Mouse (Mus musculus) myocyte (in vitro differentiated cells): ENCODE measurements around the gene Pcdh18. TPM values are rescaled to one million over a fixed set of nuclear protein-coding genes. Genes with fewer than 3 reads are reported as not detected.

ENCODE experiments used
- H3K27me3 ChIP-seq: one replicate; pipeline ENCODE4 v1.6.1; 2011; ENCODE audit not compliant: control insufficient read depth, insufficient read depth, insufficient read length
- H3K36me3 ChIP-seq: one replicate; pipeline ENCODE4 v1.6.1; 2011; ENCODE audit not compliant: control insufficient read depth, insufficient read depth
- H3K4me2 ChIP-seq: one replicate; pipeline ENCODE4 v1.6.1; 2011; ENCODE audit warnings: low read depth, control low read depth
- H3K4me3 ChIP-seq: one replicate; pipeline ENCODE4 v1.5.1; 2011; ENCODE audit warnings: mild to moderate bottlenecking, control low read depth, moderate library complexity
- H3K79me2 ChIP-seq: one replicate; pipeline ENCODE4 v1.6.1; 2011; ENCODE audit not compliant: control insufficient read depth, insufficient read depth
- H3ac ChIP-seq: one replicate; pipeline ENCODE4 v1.6.1; 2011; ENCODE audit not compliant: control insufficient read depth, insufficient read length
- CEBPB ChIP-seq: IDR thresholded peaks from 2 replicates; pipeline ENCODE4 v1.6.1; 2011; ENCODE audit warnings: mild to moderate bottlenecking, moderate library complexity; ENCODE audit not compliant: poor library complexity, insufficient read depth, severe bottlenecking
- E2F4 ChIP-seq: IDR thresholded peaks from one replicate; pipeline ENCODE4 v1.6.1; 2011; ENCODE audit warnings: mild to moderate bottlenecking, control low read depth, moderate library complexity; ENCODE audit not compliant: insufficient read depth
- MAX ChIP-seq: IDR thresholded peaks from one replicate; pipeline ENCODE4 v1.6.1; 2011; ENCODE audit warnings: low read depth, mild to moderate bottlenecking, control low read depth
- MYOD1 ChIP-seq, 3 experiments: IDR thresholded peaks; one replicate each; pipeline ENCODE4 v1.6.1; 2011; ENCODE audit warnings: control low read depth in 2 of 3, low read depth in 2 of 3, mild to moderate bottlenecking in 2 of 3, moderate library complexity in 1 of 3; ENCODE audit not compliant: insufficient read length in 2 of 3, control insufficient read depth in 1 of 3
- MYOG ChIP-seq, 3 experiments: IDR thresholded peaks; one replicate each; pipeline ENCODE4 v1.6.1; 2011; ENCODE audit warnings: control low read depth in 2 of 3, low read depth in 2 of 3, mild to moderate bottlenecking in 2 of 3; ENCODE audit not compliant: insufficient read length in 2 of 3, control insufficient read depth in 1 of 3, insufficient read depth in 1 of 3
- POLR2A ChIP-seq: IDR thresholded peaks from one replicate; pipeline ENCODE4 v1.6.1; 2011; ENCODE audit warnings: low read depth, mild to moderate bottlenecking, control low read depth, moderate library complexity; ENCODE audit not compliant: insufficient read length
- POLR2AphosphoS2 ChIP-seq: IDR thresholded peaks from one replicate; pipeline ENCODE4 v1.6.1; 2011; ENCODE audit warnings: low read depth, control low read depth; ENCODE audit not compliant: insufficient read length
- REST ChIP-seq: IDR thresholded peaks from one replicate; pipeline ENCODE4 v1.6.1; 2011; ENCODE audit warnings: mild to moderate bottlenecking, control low read depth, moderate library complexity; ENCODE audit not compliant: insufficient read depth, insufficient read length
- SRF ChIP-seq: IDR thresholded peaks from one replicate; pipeline ENCODE4 v1.6.1; 2011; ENCODE audit warnings: low read depth; ENCODE audit not compliant: control insufficient read depth, insufficient read length
- TCF12 ChIP-seq: IDR thresholded peaks from one replicate; pipeline ENCODE4 v1.6.1; 2011; ENCODE audit warnings: mild to moderate bottlenecking, control low read depth; ENCODE audit not compliant: poor library complexity, insufficient read depth, severe bottlenecking
- TCF3 ChIP-seq: IDR thresholded peaks from one replicate; pipeline ENCODE4 v1.6.1; 2011; ENCODE audit warnings: low read depth, control low read depth; ENCODE audit not compliant: insufficient read length
- USF1 ChIP-seq: IDR thresholded peaks from one replicate; pipeline ENCODE4 v1.6.1; 2011; ENCODE audit warnings: low read depth, mild to moderate bottlenecking, control low read depth, moderate library complexity
- polyA plus RNA-seq: library from polyadenylated mRNA; unstranded; fragments of >200 nt; fragmentation: generic; extraction: Trizol; gene quantifications from one replicate; pipeline ENCODE4 v1.2.1, GENCODE M21; 2012; ENCODE audit warnings: missing spikeins

Pcdh18 gene
- 2.7 TPM for polyA plus RNA-seq

DNA sequence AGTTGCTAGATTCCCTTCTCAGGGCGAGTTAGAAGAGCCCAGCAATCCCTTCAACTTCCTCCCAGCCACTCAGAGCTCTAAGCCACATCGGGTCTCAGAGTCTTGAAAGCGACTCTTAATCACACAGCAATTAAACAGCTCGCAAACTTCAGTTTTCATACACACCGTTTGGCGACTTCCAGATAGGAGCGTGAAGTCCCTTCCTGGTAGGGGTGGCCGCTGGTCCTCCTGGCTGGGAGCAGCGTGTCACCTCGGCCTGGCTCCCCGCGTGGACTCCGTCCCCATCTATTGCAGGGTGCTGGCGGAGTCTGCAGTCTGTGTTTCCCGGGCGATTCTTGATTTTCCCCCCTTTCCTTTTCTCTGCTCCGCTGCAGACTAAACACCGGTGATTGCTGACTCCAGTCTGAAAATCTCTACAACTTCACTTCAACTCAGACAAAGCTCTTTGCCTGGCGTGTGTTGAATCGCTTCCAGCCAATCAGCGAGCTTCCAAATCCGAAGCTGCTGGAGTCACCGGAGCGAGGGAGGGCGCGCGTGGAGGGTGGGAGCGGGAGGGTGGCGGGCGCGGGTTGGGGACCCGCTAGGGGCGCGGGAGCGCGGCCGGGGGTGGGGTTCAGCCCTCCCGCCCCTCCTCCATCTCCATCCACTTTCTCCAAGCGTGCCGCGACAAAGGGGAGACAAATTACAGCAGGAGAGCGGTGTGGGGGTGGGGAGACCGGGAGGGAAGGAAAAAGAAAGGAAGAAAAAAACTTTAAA lies at the start of gene Pcdh18:
TSS of gene Pcdh18 (minus strand) at position 456 of the 756 bp plus-strand sequence.
- peak within 1 kb of the TSS; percentile 77 for H3K4me3 ChIP-seq
- peak within 1 kb of the TSS; percentile 86 for H3K4me2 ChIP-seq
- H3K36me3 ChIP-seq = no peaks in the 10 kb centered on the region
- H3K27me3 ChIP-seq = no peaks in the 10 kb centered on the region
- peak within 1 kb of the TSS; percentile 7 for H3ac ChIP-seq
- no peak for TF ChIP-seq MYOD1 (IDR thresholded peaks at IDR 0.05; ENCODE audit: control insufficient read depth in 1 of 3, insufficient read length in 2 of 3, low read depth in 2 of 3)
- TF ChIP-seq USF1 = no peak
- TF ChIP-seq TCF3 = no peak
- no peak for TF ChIP-seq MYOG (IDR thresholded peaks at IDR 0.05; ENCODE audit: control insufficient read depth in 1 of 3, insufficient read depth in 1 of 3, insufficient read length in 2 of 3, low read depth in 2 of 3)
- TF ChIP-seq POLR2AphosphoS2 = no peak
- no peak for TF ChIP-seq CEBPB
- H3K79me2 ChIP-seq = no peaks in the 10 kb centered on the region

DNA sequence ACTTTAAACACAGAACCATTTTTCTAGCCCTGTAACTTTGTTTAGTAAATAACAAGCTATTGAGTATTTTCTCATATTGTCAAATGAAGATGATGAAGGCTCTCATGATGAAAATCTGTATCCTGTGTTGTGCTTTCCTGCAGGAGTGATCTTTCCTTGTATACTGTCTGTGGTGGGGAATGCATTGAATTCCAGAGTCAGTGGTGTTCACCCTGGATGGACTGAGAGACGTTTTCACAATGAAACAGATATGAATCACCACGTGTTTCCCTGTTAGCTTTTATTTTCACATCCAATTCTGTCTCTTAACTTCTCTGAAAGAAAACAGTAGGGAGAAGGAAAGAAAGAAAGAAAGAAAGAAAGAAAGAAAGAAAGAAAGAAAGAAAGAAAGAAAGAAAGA lies 49.7 kb upstream of the Pcdh18 start:
- no peak overlapping the region for H3K4me3 ChIP-seq
- no peaks in the 10 kb centered on the region for H3K36me3 ChIP-seq
- no peaks in the 10 kb centered on the region for H3K79me2 ChIP-seq
- H3K4me2 ChIP-seq = no peak overlapping the region
- TF ChIP-seq MAX = no peak
- TF ChIP-seq USF1 = no peak
- TF ChIP-seq MYOD1 (IDR thresholded peaks at IDR 0.05; ENCODE audit: control insufficient read depth in 1 of 3, insufficient read length in 2 of 3, low read depth in 2 of 3) = no peak
- TF ChIP-seq POLR2A = no peak
- H3ac ChIP-seq = no peak overlapping the region
- H3K27me3 ChIP-seq = no peaks in the 10 kb centered on the region

DNA sequence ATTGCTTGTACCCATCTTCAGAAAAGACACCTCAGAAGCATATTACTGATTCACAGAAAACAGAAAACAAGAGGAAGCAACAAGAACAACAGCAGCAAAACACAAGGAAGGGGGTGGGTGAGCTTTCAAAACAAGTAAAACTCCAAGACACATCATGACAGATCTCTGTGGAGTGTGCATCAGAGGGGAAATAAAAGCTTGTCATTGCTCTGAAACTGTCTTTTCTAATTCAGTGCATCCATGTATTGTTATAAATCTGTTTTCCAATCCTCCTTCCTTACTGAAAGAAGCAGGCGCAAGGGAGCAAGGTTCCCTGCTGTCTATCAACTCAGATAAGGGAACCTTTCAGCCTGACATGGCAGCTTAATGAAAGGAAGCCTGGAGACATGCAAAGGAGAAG lies 48.4 kb upstream of the Pcdh18 start:
- Histone ChIP-seq H3K4me3 (no peak overlapping the region), H3K79me2 (no peaks in the 10 kb centered on the region), H3K27me3 (no peaks in the 10 kb centered on the region), H3K36me3 (no peaks in the 10 kb centered on the region), H3K4me2 (no peak overlapping the region), H3ac (no peak overlapping the region)
- TF ChIP-seq USF1 = no peak

DNA sequence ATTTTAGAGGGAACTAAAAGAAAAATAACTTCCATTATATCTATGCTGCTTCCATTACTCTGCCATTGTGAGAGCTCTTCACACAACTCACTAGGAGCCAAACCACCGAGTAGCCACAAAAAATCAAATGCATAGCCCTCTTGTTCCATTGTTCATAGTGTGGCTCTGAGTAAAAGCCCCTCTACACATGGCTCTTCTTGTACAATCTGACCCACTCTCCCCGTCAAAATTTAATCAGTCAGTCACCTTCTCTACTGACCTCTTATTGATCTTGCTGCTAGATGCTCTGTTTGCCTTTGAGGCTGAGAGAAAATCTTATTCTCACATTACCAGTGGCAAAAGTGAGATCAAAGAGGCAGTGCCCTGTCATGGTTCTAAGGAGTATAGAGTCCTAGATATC lies 31.2 kb upstream of the Pcdh18 start:
- Histone ChIP-seq H3K4me3 (no peak overlapping the region), H3K27me3 (no peaks in the 10 kb centered on the region), H3K36me3 (no peaks in the 10 kb centered on the region), H3K4me2 (no peak overlapping the region), H3ac (no peak overlapping the region), H3K79me2 (no peaks in the 10 kb centered on the region)
- TF ChIP-seq E2F4 = no peak
- no peak for TF ChIP-seq MYOD1 (IDR thresholded peaks at IDR 0.05; ENCODE audit: control insufficient read depth in 1 of 3, insufficient read length in 2 of 3, low read depth in 2 of 3)
- no peak for TF ChIP-seq POLR2A

DNA sequence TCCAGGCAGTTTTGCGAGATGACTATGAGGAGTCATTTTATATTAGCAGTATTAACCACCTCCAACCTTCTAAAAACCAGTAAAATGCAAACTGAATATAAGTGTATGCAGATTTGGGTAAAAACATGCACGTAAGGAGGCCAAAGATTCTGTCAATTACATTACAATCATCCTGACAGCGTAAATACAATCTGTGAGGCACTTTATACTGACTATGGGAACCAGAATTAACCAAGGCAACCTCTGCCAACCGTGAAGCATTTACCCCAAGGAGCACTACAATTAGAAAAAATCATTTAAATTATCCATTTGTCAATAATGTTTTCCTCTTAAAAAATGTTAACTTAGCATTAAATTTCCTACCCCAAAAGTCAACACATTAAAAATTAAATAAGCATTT lies 30.6 kb upstream of the Pcdh18 start:
- Histone ChIP-seq H3K36me3 (no peaks in the 10 kb centered on the region), H3K27me3 (no peaks in the 10 kb centered on the region), H3K4me2 (no peak overlapping the region), H3ac (no peak overlapping the region), H3K4me3 (no peak overlapping the region), H3K79me2 (no peaks in the 10 kb centered on the region)
- TF ChIP-seq MYOD1 (IDR thresholded peaks at IDR 0.05; ENCODE audit: control insufficient read depth in 1 of 3, insufficient read length in 2 of 3, low read depth in 2 of 3) = no peak
- no peak for TF ChIP-seq MYOG (IDR thresholded peaks at IDR 0.05; ENCODE audit: control insufficient read depth in 1 of 3, insufficient read depth in 1 of 3, insufficient read length in 2 of 3, low read depth in 2 of 3)
- TF ChIP-seq USF1 = no peak
- TF ChIP-seq TCF12 = no peak
- TF ChIP-seq SRF = no peak
- TF ChIP-seq POLR2AphosphoS2 = no peak
- no peak for TF ChIP-seq REST
- TF ChIP-seq CEBPB = no peak
- no peak for TF ChIP-seq TCF3
- TF ChIP-seq MAX = no peak
- no peak for TF ChIP-seq E2F4
- no peak for TF ChIP-seq POLR2A

DNA sequence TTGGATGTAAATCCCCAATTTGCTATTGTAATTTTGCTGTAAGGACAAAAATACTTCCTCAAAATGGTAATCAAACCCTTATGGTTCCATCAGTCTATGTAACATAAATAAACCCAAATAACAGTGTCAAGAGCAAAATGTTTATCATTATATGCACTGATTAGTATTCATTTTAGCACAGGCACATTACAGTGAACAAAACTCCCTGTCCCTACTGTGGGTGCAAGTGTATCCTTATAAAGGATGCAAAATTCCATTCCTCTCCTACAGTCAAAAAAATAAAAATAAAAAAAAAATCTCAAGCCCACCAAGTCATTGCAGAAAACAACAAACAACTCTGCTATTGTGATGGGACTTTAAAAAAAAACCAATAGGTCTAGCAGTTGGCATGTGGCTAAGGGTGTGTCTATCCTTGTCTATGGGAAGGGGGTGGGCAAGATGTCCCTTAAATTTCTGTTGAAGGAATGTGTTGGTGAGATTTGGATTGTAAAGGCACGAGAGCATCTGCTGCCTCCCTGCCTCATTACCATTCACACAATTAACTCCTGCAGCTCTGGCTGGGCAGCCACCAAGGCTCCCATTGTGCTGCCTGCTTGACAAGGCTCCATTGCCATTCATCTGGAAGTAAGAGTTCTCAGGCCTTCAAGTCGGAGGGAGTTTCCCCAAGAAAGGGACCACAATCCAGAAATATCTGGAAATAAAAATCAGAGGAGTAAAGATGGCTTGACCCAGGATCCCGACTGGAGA lies 12.0 kb upstream of the Pcdh18 start:
- no peak for TF ChIP-seq USF1
- TF ChIP-seq POLR2A = no peak
- TF ChIP-seq SRF = no peak
- no peak for TF ChIP-seq E2F4
- no peak for TF ChIP-seq MAX
- no peak for TF ChIP-seq TCF3
- Histone ChIP-seq H3K4me2 (no peak overlapping the region), H3K36me3 (no peaks in the 10 kb centered on the region), H3K4me3 (no peak overlapping the region), H3K27me3 (no peaks in the 10 kb centered on the region), H3K79me2 (no peaks in the 10 kb centered on the region), H3ac (no peak overlapping the region)
